9 mouse cellular contexts compared by ENCODE assay signal in the genomic region with DNA sequence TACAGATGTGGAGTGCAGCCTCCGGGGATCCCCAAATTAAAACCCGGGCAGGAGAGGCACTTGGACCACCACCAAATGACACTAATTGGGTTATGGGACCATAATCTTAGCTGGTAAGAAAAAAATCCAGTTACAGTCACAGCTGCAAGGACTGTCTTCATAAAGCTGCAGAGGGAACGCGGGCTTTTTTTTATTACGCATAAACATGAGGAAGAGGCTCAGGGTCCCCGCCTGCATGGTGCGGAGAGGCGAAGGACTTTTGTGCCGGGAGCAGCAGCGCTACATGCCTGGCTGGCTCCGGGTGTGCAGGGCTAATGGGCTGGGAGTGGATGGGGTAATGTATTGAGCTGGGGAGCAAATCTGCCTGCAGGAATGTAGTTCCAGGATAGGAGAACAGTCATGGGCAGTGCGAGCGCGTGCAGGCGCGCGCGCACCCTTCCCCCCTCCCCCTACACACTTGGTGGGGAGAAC. TPM values are rescaled to one million over a fixed set of nuclear protein-coding genes. Genes with fewer than 3 reads are reported as not detected.
DNase-seq lines count a peak whose midpoint lies in the region; ATAC-seq lines count a peak whose summit lies in the region.
"Had no signal": no experiment of that assay in that cellular context is flagged by ENCODE, and none has a peak within 500 bp of the region (broad histone marks: within the 10 kb centered on the region; RNA-seq: fewer than 3 reads in every experiment).

No protein-coding gene starts in this region.

- 3% methylated on average over 18 of the region's 18 CpGs for WGBS in hindbrain, embryonic 12.5 days
- 7% methylated on average over 18 of the region's 18 CpGs for WGBS in liver, embryonic 15.5 days (ENCODE audit: insufficient replicate concordance)
- 3% methylated on average over 18 of the region's 18 CpGs for WGBS in stomach, embryonic 14.5 days

- H3K9ac ChIP-seq in hindbrain, embryonic 12.5 days, result peak overlapping the region; percentile 60
- no peak overlapping the region for H3K9ac ChIP-seq in liver, embryonic 15.5 days
- peak overlapping the region; percentile 36 for H3K9ac ChIP-seq in stomach, embryonic 14.5 days (replicated peaks; ENCODE audit: low read depth, low read length)

- peak overlapping the region; percentile 96 for H3K27ac ChIP-seq in hindbrain, embryonic 12.5 days
- H3K27ac ChIP-seq in liver, embryonic 15.5 days (replicated peaks), result no peak overlapping the region
- peak overlapping the region; percentile 83 for H3K27ac ChIP-seq in stomach, embryonic 14.5 days (ENCODE audit: low read length)

- no peaks in the 10 kb centered on the region for H3K36me3 ChIP-seq in hindbrain, embryonic 12.5 days
- no peaks in the 10 kb centered on the region for H3K36me3 ChIP-seq in liver, embryonic 15.5 days (replicated peaks)
- no peaks in the 10 kb centered on the region for H3K36me3 ChIP-seq in stomach, embryonic 14.5 days (ENCODE audit: control insufficient read depth, insufficient read depth, low read length)

- no peak for DNase-seq in frontal cortex, postnatal 10 days (ENCODE audit: low spot score in 2 of 2)
- peak; percentile 12 for DNase-seq in lung, postnatal 10 days
- DNase-seq in lung, postnatal 36 days, result no peak

- peaks cover 15% of the 10 kb centered on the region for H3K27me3 ChIP-seq in hindbrain, embryonic 12.5 days
- H3K27me3 ChIP-seq in liver, embryonic 15.5 days, result peaks cover 53% of the 10 kb centered on the region
- H3K27me3 ChIP-seq in stomach, embryonic 14.5 days (ENCODE audit: control insufficient read depth, insufficient read depth, low read length), result no peaks in the 10 kb centered on the region

- no peaks in the 10 kb centered on the region for H3K9me3 ChIP-seq in hindbrain, embryonic 12.5 days (replicated peaks)
- H3K9me3 ChIP-seq in liver, embryonic 15.5 days (replicated peaks), result no peaks in the 10 kb centered on the region
- H3K9me3 ChIP-seq in stomach, embryonic 14.5 days (ENCODE audit: control insufficient read depth, low read depth, low read length), result no peaks in the 10 kb centered on the region

- H3K4me2 ChIP-seq in hindbrain, embryonic 12.5 days (replicated peaks), result peak overlapping the region; percentile 55
- peak overlapping the region; percentile 66 for H3K4me2 ChIP-seq in liver, embryonic 15.5 days
- peak overlapping the region; percentile 88 for H3K4me2 ChIP-seq in stomach, embryonic 14.5 days (replicated peaks; ENCODE audit: low read depth, low read length)

- peak; percentile 75 for ATAC-seq in frontal cortex, adult (ENCODE audit: low TSS enrichment)
- peak; percentile 79 for ATAC-seq in hindbrain, embryonic 12.5 days (ENCODE audit: low FRiP score)
- ATAC-seq in liver, embryonic 15.5 days (ENCODE audit: insufficient read depth), result no peak
- peak; percentile 60; the same call in 1 of the 2 replicates for ATAC-seq in stomach, embryonic 14.5 days (ENCODE audit: insufficient number of reproducible peaks, insufficient read depth, low FRiP score, low read depth)
- no peak for ATAC-seq in megakaryocyte, adult 5-6 weeks (ENCODE audit: poor library complexity, severe bottlenecking)

- H3K4me1 ChIP-seq in hindbrain, embryonic 12.5 days, result peaks cover 47% of the 10 kb centered on the region
- H3K4me1 ChIP-seq in liver, embryonic 15.5 days (replicated peaks), result peaks cover 23% of the 10 kb centered on the region
- H3K4me1 ChIP-seq in stomach, embryonic 14.5 days (ENCODE audit: control insufficient read depth, insufficient read depth, low read length), result peaks cover 28% of the 10 kb centered on the region

- peak overlapping the region; percentile 35 for H3K4me3 ChIP-seq in hindbrain, embryonic 12.5 days
- H3K4me3 ChIP-seq in liver, embryonic 15.5 days (replicated peaks), result peak overlapping the region; percentile 40
- H3K4me3 ChIP-seq in stomach, embryonic 14.5 days (ENCODE audit: low read depth, low read length), result peak overlapping the region; percentile 38

RNA-seq across cellular contexts. Expression of gene Sertad4, which starts 20.3 kb away (rescaled TPM):
- polyA plus RNA-seq in hindbrain, embryonic 12.5 days (2016; fragmentation: Nextera tagmentation; extraction: Ambion mirVana), result 40.9 and 49.9 TPM in 2 replicates
- 0.52 and 0.76 TPM in 2 replicates for polyA plus RNA-seq in liver, embryonic 15.5 days (2015; fragmentation: Nextera tagmentation; extraction: Ambion mirVana)
- polyA plus RNA-seq in stomach, embryonic 14.5 days (2014; fragmentation: Nextera tagmentation; extraction: Ambion mirVana), result 21.5 and 27.2 TPM in 2 replicates
- total RNA-seq in megakaryocyte, adult 5-6 weeks (2015), result not detected in 2 replicates
- total RNA-seq in megakaryocyte, adult 5-6 weeks (2017), result not detected in 2 replicates
- total RNA-seq: common myeloid progenitor, adult 5-6 weeks had no signal

Comparison
In these comparisons a context has a peak if more than half of its experiments do, and no peak if none do; other contexts are left out.
1. ATAC-seq: peak in frontal cortex, adult (single experiment), hindbrain, embryonic 12.5 days (single experiment) and stomach, embryonic 14.5 days (single experiment); none in liver, embryonic 15.5 days (single experiment) and megakaryocyte, adult 5-6 weeks (single experiment).
2. RNA of gene Sertad4, which starts 20.3 kb away (polyA plus RNA-seq): 40.9 to 49.9 TPM in hindbrain, embryonic 12.5 days and 21.5 to 27.2 TPM in stomach, embryonic 14.5 days; 0.52 to 0.76 TPM in liver, embryonic 15.5 days; every median in the first group is over 10 times any median in the second.
3. Peak in every context shown above with its lines, with median percentiles within 50 percentile points of each other: H3K4me2 ChIP-seq and H3K4me3 ChIP-seq.